Mouse (Mus musculus): ENCODE data around the gene Ywhah. TPM values are rescaled to one million over a fixed set of nuclear protein-coding genes. Genes with fewer than 3 reads are reported as not detected.

The Ywhah gene
- total and polyA plus RNA-seq, 2 experiments from 2014 or later = 559 to 978 TPM

- DNase-seq (ENCODE audit: low spot score) (peak; percentile 64), ATAC-seq (peak; percentile 68)
- Histone ChIP-seq H3K36me3 (ENCODE audit: insufficient read depth, low read length) (no peaks in the 10 kb centered on the region; the same call in 1 of the 2 replicates), H3K9me3 (ENCODE audit: low read length) (no peaks in the 10 kb centered on the region), H3K27me3 (ENCODE audit: insufficient read depth, low read length) (no peaks in the 10 kb centered on the region), H3K4me1 (ENCODE audit: insufficient read depth, low read length) (peaks cover 10% of the 10 kb centered on the region; the same call in 1 of the 2 replicates), H3K9ac (replicated peaks; ENCODE audit: low read length) (no peak overlapping the region), H3K27ac (no peak overlapping the region), H3K4me3 (ENCODE audit: low read length) (no peak overlapping the region), H3K4me2 (ENCODE audit: low read depth, low read length) (no peak overlapping the region)
- peak; percentile 49 for TF ChIP-seq CTCF (IDR thresholded peaks at IDR 0.05; ENCODE audit: low read depth)
- 52% methylated on average over 8 of the region's 8 CpGs for WGBS
Observed at GRCm38 (mm10) chr5:32991152-32991551, 27.5 kb upstream of the Ywhah start.

- Histone ChIP-seq H3K9ac (replicated peaks; ENCODE audit: low read length) (no peak overlapping the region), H3K9me3 (ENCODE audit: low read length) (no peaks in the 10 kb centered on the region), H3K27me3 (ENCODE audit: insufficient read depth, low read length) (no peaks in the 10 kb centered on the region), H3K4me2 (ENCODE audit: low read depth, low read length) (no peak overlapping the region), H3K4me1 (ENCODE audit: insufficient read depth, low read length) (peaks cover 10% of the 10 kb centered on the region; the same call in 1 of the 2 replicates), H3K27ac (no peak overlapping the region), H3K4me3 (ENCODE audit: low read length) (no peak overlapping the region), H3K36me3 (ENCODE audit: insufficient read depth, low read length) (no peaks in the 10 kb centered on the region)
- TF ChIP-seq CTCF (IDR thresholded peaks at IDR 0.05; ENCODE audit: low read depth) = no peak
- DNase-seq (ENCODE audit: low spot score) (no peak), ATAC-seq (no peak)
- WGBS = 57% methylated on average over 2 of the region's 2 CpGs
Observed at GRCm38 (mm10) chr5:32994471-32994870, 24.1 kb upstream of the Ywhah start.

GRCm38 (mm10) chr5:32995756-32996155, 22.9 kb upstream of the Ywhah start:
- Histone ChIP-seq H3K9ac (replicated peaks; ENCODE audit: low read length) (no peak overlapping the region), H3K4me3 (ENCODE audit: low read length) (no peak overlapping the region), H3K9me3 (ENCODE audit: low read length) (no peaks in the 10 kb centered on the region), H3K36me3 (ENCODE audit: insufficient read depth, low read length) (no peaks in the 10 kb centered on the region), H3K4me2 (ENCODE audit: low read depth, low read length) (no peak overlapping the region), H3K27me3 (ENCODE audit: insufficient read depth, low read length) (no peaks in the 10 kb centered on the region), H3K4me1 (ENCODE audit: insufficient read depth, low read length) (peaks cover 10% of the 10 kb centered on the region; the same call in 1 of the 2 replicates), H3K27ac (no peak overlapping the region)
- ATAC-seq = no peak
- 77% methylated on average over 4 of the region's 4 CpGs for WGBS
- no peak for DNase-seq (ENCODE audit: low spot score)
- no peak for TF ChIP-seq CTCF (IDR thresholded peaks at IDR 0.05; ENCODE audit: low read depth)

- Histone ChIP-seq H3K36me3 (ENCODE audit: insufficient read depth, low read length) (no peaks in the 10 kb centered on the region), H3K27ac (peak overlapping the region; percentile 64), H3K27me3 (ENCODE audit: insufficient read depth, low read length) (no peaks in the 10 kb centered on the region), H3K9me3 (ENCODE audit: low read length) (no peaks in the 10 kb centered on the region), H3K9ac (replicated peaks; ENCODE audit: low read length) (no peak overlapping the region), H3K4me2 (ENCODE audit: low read depth, low read length) (no peak overlapping the region), H3K4me3 (ENCODE audit: low read length) (no peak overlapping the region), H3K4me1 (ENCODE audit: insufficient read depth, low read length) (peaks cover 10% of the 10 kb centered on the region; the same call in 1 of the 2 replicates)
- WGBS = 67% methylated on average over 1 of the region's 1 CpGs
- TF ChIP-seq CTCF (IDR thresholded peaks at IDR 0.05; ENCODE audit: low read depth) = no peak
- DNase-seq (ENCODE audit: low spot score) (peak; percentile 28), ATAC-seq (0 out of 2 replicates have a peak, but pooled peaks have one; percentile 31)
Observed at GRCm38 (mm10) chr5:32996560-32996959, 22.1 kb upstream of the Ywhah start.

GRCm38 (mm10) chr5:32997686-32998085, 20.9 kb upstream of the Ywhah start:
- no peaks in the 10 kb centered on the region for H3K36me3 ChIP-seq (ENCODE audit: insufficient read depth, low read length)
- H3K27ac ChIP-seq = 0 out of 2 replicates have a peak overlapping the region, but pooled peaks have one; percentile 64
- no peak for DNase-seq (ENCODE audit: low spot score)

GRCm38 (mm10) chr5:32998783-32999182, 19.8 kb upstream of the Ywhah start:
- H3K27me3 ChIP-seq (ENCODE audit: insufficient read depth, low read length) = no peaks in the 10 kb centered on the region
- no peak overlapping the region for H3K4me2 ChIP-seq (ENCODE audit: low read depth, low read length)
- no peak for TF ChIP-seq CTCF (IDR thresholded peaks at IDR 0.05; ENCODE audit: low read depth)
- ATAC-seq = no peak
- no peaks in the 10 kb centered on the region for H3K9me3 ChIP-seq (ENCODE audit: low read length)
- H3K36me3 ChIP-seq (ENCODE audit: insufficient read depth, low read length) = no peaks in the 10 kb centered on the region
- peaks cover 10% of the 10 kb centered on the region; the same call in 1 of the 2 replicates for H3K4me1 ChIP-seq (ENCODE audit: insufficient read depth, low read length)
- no peak overlapping the region for H3K9ac ChIP-seq (replicated peaks; ENCODE audit: low read length)
- WGBS = 82% methylated on average over 4 of the region's 4 CpGs
- no peak overlapping the region for H3K27ac ChIP-seq
- no peak overlapping the region for H3K4me3 ChIP-seq (ENCODE audit: low read length)
- no peak for DNase-seq (ENCODE audit: low spot score)

More at GRCm38 (mm10) chr5:32997686-32998085, 20.9 kb upstream of the Ywhah start:
- no peak for TF ChIP-seq CTCF (IDR thresholded peaks at IDR 0.05; ENCODE audit: low read depth)
- Histone ChIP-seq H3K9ac (replicated peaks; ENCODE audit: low read length) (no peak overlapping the region), H3K4me2 (ENCODE audit: low read depth, low read length) (no peak overlapping the region), H3K4me3 (ENCODE audit: low read length) (no peak overlapping the region), H3K9me3 (ENCODE audit: low read length) (no peaks in the 10 kb centered on the region), H3K27me3 (ENCODE audit: insufficient read depth, low read length) (no peaks in the 10 kb centered on the region), H3K4me1 (ENCODE audit: insufficient read depth, low read length) (peaks cover 10% of the 10 kb centered on the region; the same call in 1 of the 2 replicates)
- WGBS = 58% methylated on average over 4 of the region's 4 CpGs
- no peak for ATAC-seq

- H3K27me3 ChIP-seq (ENCODE audit: insufficient read depth, low read length) = no peaks in the 10 kb centered on the region
- no peaks in the 10 kb centered on the region for H3K36me3 ChIP-seq (ENCODE audit: insufficient read depth, low read length)
- H3K4me2 ChIP-seq (ENCODE audit: low read depth, low read length) = no peak overlapping the region
- H3K9ac ChIP-seq (replicated peaks; ENCODE audit: low read length) = no peak overlapping the region
- 84% methylated on average over 5 of the region's 5 CpGs for WGBS
- no peak for DNase-seq (ENCODE audit: low spot score)
- peaks cover 7% of the 10 kb centered on the region for H3K4me1 ChIP-seq (ENCODE audit: insufficient read depth, low read length)
- H3K4me3 ChIP-seq (ENCODE audit: low read length) = no peak overlapping the region
- no peak overlapping the region for H3K27ac ChIP-seq
- ATAC-seq = no peak
- no peak for TF ChIP-seq CTCF (IDR thresholded peaks at IDR 0.05; ENCODE audit: low read depth)
- H3K9me3 ChIP-seq (ENCODE audit: low read length) = no peaks in the 10 kb centered on the region
Observed at GRCm38 (mm10) chr5:33001111-33001510, 17.5 kb upstream of the Ywhah start.
